Mouse (Mus musculus) cortical plate, adult 2 months (tissue): ENCODE measurements around the gene Cux2. TPM values are rescaled to one million over a fixed set of nuclear protein-coding genes. Genes with fewer than 3 reads are reported as not detected.
A peak's percentile ranks its signal among the peaks of the same experiment; 100 is the strongest.

Experiments used
- H3K27ac ChIP-seq: fragments of 200-500 bp; 2 replicates; pipeline ENCODE4 v1.5.1; 2012; ENCODE audit warnings: low read length, control low read depth, inconsistent platforms; ENCODE audit not compliant: insufficient read depth
- H3K4me1 ChIP-seq: fragments of 200-500 bp; 2 replicates; pipeline ENCODE4 v1.6.1; 2011; ENCODE audit warnings: low read length; ENCODE audit not compliant: control insufficient read depth, insufficient read depth
- H3K4me3 ChIP-seq: fragments of 200-500 bp; 2 replicates; pipeline ENCODE4 v1.5.1; 2011; ENCODE audit warnings: mild to moderate bottlenecking, low read length, control low read depth; ENCODE audit not compliant: insufficient read depth
- CTCF ChIP-seq: fragments of 200-500 bp; IDR thresholded peaks from 2 replicates; pipeline ENCODE4 v1.5.1; 2011; ENCODE audit warnings: mild to moderate bottlenecking, control low read depth, low read length; ENCODE audit not compliant: insufficient read depth; ENCODE audit errors: extremely low read depth
- POLR2A ChIP-seq: fragments of 200-500 bp; IDR thresholded peaks from 2 replicates; pipeline ENCODE4 v1.6.1; 2011; ENCODE audit warnings: mild to moderate bottlenecking, low read length, control low read depth; ENCODE audit not compliant: insufficient read depth; ENCODE audit errors: extremely low read depth
- polyA plus RNA-seq: library from polyadenylated mRNA; depleted of rRNA; stranded (reverse); fragments of >200 nt; gene quantifications from 2 replicates; pipeline ENCODE4 v1.2.3, GENCODE M21; 2012; rRNA removed

The Cux2 gene
- 104 and 109 TPM in 2 replicates for polyA plus RNA-seq

DNA sequence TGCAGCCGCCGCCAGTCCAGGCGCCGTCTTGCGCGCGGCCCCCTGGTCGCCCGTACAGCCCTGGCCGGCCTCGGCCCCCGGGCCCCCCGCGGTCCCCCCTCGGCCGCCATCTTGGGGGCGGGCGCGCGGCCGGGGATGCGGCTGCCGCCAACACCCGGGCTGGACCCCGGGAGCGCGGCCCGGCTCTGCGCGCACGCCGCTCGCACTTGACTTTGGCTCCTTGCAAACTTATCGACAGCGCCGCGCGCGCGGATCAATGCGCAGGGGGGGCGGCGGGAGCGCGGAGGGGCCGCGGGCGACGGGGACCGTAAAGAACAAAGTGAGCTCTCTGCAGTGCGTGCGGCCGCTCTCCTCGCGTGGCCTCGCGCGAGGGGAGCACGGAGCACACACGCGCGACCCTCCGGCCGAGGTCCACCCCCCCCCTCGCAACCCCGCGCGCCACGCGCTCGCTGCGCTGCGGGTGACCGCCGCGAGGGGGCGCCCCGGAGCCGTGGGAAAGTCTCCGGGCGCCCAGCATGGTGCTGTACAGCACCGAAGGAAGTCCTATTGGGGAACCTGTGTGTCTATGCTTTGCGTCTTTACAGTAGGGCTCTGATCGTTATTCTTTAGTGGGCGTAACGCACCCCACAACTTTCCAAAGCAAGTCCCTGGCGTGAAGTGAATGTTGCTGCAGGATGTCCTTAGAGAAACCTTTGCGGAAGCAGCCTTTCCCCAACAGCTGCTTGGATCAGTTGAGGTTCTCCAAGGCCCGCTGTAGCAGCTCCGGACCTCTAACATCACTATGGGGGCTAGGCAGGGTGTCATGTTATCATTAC lies at the start of gene Cux2:
Cux2 (minus strand) TSS at position 86 of the 815 bp plus-strand sequence.
- peak within 1 kb of the TSS; percentile 61 for H3K4me3 ChIP-seq
- H3K27ac ChIP-seq: no peak within 1 kb of the TSS
- H3K4me1 ChIP-seq: 0 out of 2 replicates have a peak, but pooled peaks cover 1% of the 10 kb centered on the region
- TF ChIP-seq POLR2A (no peak), CTCF (peak; percentile 31; the same call in 1 of the 2 replicates)

DNA sequence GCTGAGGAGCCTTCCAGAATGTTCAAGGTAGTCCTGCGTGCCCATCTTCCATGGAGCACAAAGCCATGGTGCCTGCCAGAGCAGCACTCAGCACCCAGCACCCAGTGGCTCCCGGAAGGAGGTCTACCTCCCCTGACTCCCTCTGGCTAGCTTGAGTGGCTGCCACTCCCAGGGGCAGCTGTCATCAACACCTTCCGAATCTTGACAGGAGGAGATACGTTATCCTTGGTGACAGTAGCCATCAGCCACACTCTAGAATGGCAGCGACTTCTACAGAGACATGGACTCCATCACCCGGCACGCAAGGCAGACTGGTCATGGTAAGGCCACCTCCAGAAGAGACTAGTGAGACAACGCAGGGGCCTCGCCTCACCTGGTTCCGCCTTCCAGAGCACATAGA lies 44.5 kb upstream of the Cux2 start:
- Histone ChIP-seq H3K27ac (no peak overlapping the region), H3K4me1 (no peaks in the 10 kb centered on the region)
- TF ChIP-seq CTCF: no peak
- TF ChIP-seq POLR2A: no peak

DNA sequence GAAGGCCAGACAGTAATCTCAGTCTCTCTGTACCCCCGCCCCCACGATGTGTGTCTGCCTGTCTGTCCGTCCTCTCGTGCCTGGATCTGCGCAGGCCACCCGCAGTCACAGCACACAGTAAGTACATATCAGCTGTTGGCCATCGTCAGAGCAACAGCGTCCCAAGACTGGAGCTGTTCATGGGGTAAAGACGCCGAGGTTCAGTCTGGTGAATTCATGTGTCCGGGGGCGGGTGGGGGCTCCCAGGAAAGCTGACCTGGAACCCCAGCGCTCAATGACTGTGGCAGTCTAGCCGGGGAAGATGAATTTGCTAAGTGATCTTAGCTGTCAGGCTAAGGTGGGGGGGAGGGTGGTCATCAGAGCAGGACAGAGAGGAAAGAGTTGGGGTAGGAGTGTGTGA lies 43.8 kb upstream of the Cux2 start:
- Histone ChIP-seq H3K27ac (no peak overlapping the region), H3K4me1 (no peaks in the 10 kb centered on the region), H3K4me3 (no peak overlapping the region)
- TF ChIP-seq CTCF (no peak), POLR2A (no peak)

More for the DNA sequence above, 44.5 kb upstream of the Cux2 start:
- H3K4me3 ChIP-seq: no peak overlapping the region

DNA sequence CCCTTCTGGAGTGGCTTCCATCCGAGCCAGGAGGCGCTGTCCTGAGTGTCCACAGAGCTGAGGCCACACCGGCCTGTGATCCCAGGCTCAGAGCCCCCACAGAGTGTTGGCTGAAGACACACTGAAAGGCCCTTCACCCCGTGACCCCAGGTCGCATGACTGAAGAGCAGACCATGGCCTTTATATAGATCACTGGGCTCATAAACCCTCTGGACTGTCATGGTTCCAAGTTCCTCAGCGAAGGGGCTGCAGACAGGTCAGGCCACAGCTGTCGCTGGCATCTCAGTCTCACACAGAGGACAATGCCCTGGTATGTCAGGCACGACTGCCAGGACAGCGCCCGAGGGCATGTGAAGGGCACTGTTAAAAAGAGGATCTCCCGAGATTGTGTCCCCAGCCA lies 42.9 kb upstream of the Cux2 start:
- H3K4me3 ChIP-seq: no peak overlapping the region
- no peak overlapping the region for H3K27ac ChIP-seq
- no peaks in the 10 kb centered on the region for H3K4me1 ChIP-seq
- TF ChIP-seq POLR2A (no peak), CTCF (no peak)

DNA sequence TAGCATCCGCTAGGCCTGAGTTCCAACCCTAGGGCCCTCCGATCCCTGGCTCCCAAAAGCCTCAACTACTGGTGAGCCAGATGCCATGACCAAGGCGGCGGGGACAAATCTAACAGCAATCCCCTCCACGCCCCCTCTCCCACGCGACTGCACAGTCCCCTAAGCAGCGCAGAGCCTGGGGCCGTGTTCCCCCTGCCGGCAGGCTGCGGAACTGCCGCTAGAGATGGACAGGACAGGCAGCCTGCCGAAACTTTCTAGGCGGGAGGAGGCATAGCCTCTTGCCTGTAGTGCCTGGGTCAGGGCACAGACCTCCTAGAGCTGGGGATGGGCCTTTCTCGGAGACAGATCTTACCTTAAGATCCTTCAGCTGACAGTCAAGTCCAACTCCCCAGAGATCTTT lies 41.2 kb upstream of the Cux2 start:
- H3K4me3 ChIP-seq: no peak overlapping the region
- TF ChIP-seq CTCF: peak; percentile 65
- no peak for TF ChIP-seq POLR2A
- H3K27ac ChIP-seq: no peak overlapping the region
- H3K4me1 ChIP-seq: no peaks in the 10 kb centered on the region

DNA sequence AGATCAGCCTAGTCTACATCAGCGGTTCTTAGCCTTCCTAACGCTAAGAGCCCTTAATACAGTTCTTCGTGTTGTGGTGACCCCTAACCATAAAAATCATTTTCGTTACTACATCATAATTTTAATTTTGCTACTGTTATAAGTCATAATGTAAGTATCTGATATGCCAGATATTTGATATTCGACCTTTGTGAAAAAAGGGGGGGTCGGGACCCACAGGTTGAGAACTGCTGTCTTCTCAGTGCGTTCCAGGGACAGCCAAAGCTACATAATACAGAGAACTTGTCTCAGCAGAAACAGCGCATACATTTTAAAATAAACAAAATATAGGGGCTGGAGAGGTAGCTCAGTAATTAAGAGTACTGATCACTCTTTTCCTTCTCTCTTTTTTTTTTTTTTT lies 39.8 kb upstream of the Cux2 start:
- H3K4me1 ChIP-seq: no peaks in the 10 kb centered on the region
- no peak for TF ChIP-seq POLR2A
- no peak for TF ChIP-seq CTCF
- H3K27ac ChIP-seq: no peak overlapping the region
- no peak overlapping the region for H3K4me3 ChIP-seq

DNA sequence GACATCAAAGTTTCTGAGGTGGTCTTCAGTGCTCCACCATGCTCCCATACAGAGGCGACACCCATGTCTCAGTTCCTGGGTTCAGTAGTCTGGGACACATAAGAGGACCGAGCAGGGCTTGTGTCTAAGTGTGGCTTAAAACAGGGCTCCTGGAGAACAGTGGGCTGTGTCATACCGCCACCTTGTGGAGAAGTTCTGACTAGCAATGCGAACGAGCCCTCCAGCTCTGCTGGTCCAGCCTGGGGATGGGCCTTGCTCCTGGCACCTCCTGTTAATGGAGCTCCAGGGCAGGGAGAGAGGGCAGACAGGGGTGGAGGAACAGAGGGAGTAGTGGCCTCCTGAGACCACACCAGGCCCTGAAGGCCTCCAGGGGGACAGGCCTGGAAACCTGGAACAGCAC lies 39.0 kb upstream of the Cux2 start:
- H3K4me1 ChIP-seq: no peaks in the 10 kb centered on the region
- no peak overlapping the region for H3K27ac ChIP-seq
- no peak overlapping the region for H3K4me3 ChIP-seq
- TF ChIP-seq CTCF: peak; percentile 98
- no peak for TF ChIP-seq POLR2A

DNA sequence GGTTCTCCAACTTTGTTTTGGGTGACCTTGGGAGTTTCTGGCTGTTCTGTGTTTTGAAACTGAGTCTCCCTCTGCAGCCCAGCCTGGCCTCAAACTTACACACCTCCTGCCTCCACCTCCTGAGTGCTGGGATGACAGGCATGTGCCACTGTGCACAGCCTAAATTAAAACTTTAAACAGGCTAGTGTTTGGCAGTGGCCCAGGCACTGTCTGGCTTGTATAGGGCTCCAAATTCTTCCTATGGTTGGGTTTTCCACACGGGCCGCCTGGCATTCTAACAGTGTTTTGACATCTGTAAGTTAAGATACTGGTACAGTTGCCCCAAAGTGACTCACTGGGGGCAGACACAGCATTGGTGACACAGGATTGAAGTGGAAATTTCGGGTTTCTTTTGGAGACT lies 36.2 kb upstream of the Cux2 start:
- H3K4me1 ChIP-seq: no peaks in the 10 kb centered on the region
- TF ChIP-seq POLR2A (no peak), CTCF (no peak)
- no peak overlapping the region for H3K27ac ChIP-seq
- no peak overlapping the region for H3K4me3 ChIP-seq

DNA sequence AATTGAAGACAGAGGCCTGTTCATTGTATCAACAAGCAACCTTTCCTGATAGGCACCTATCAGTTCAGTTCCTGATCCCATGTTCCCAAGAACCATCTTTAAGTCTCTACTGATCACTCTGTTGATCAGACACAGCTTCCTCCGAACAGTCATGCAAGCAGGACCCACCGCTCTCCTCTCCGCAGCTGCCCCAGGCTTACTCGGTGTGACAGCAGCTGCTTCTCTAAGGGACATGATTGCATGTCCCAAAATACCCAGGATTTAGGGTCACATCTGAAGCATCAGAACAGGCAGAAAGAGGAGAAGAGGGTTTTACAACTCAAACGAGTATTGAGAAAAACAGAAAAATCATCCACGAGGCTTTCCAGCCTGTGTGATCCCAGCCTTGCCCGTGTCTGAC lies 35.4 kb upstream of the Cux2 start:
- Histone ChIP-seq H3K4me1 (no peaks in the 10 kb centered on the region), H3K4me3 (no peak overlapping the region), H3K27ac (no peak overlapping the region)
- no peak for TF ChIP-seq CTCF
- TF ChIP-seq POLR2A: no peak

DNA sequence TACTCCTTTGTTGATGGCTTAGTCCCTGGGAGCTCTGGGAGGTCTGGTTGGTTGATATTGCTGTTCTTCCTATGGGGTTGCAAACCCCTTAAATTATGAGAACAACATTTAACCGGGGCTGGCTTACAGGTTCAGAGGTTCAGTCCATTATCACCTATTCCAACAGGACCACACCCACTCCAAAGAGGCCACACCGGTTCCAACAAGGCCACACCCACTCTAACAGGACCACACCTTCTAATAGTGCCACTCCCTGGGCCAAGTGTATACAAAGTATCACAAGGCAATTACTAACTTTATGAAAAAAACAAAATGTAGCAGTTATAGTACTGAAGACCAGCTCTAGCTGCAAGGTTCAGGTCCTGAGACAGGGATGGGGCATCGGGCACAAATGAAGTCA lies 34.6 kb upstream of the Cux2 start:
- no peaks in the 10 kb centered on the region for H3K4me1 ChIP-seq
- TF ChIP-seq POLR2A (no peak), CTCF (no peak)
- no peak overlapping the region for H3K27ac ChIP-seq
- H3K4me3 ChIP-seq: no peak overlapping the region
